Mouse (Mus musculus): ENCODE data around the gene Lyrm2.

- no peak for TF ChIP-seq CTCF (IDR thresholded peaks at IDR 0.05; ENCODE audit: borderline replicate concordance, extremely low read depth, insufficient read depth, insufficient read length)
- no peak for TF ChIP-seq POLR2A (IDR thresholded peaks at IDR 0.05; ENCODE audit: borderline replicate concordance, extremely low read depth, insufficient read depth, insufficient read length, poor library complexity, severe bottlenecking)
Measured at GRCm38 (mm10) chr4:32789020-32789419, 11.0 kb upstream of the Lyrm2 start.
